Mouse (Mus musculus): ENCODE data around the gene P2ry4.

GRCm38 (mm10) chrX:100605314-100605713 is 10.6 kb upstream of the P2ry4 start, which contains the start of gene Arr3:
- TF ChIP-seq CTCF (IDR thresholded peaks at IDR 0.05), result no peak
- no peak for TF ChIP-seq POLR2A (IDR thresholded peaks at IDR 0.05; ENCODE audit: insufficient read depth, low read depth, low read length)

Data from heart, adult 2 months (tissue).